Mouse (Mus musculus): ENCODE results near the gene Arrdc5.

GRCm38 (mm10) chr17:56255863-56256238 is 44.2 kb downstream of the Arrdc5 start:
- TF ChIP-seq CTCF (IDR thresholded peaks at IDR 0.05; ENCODE audit: control insufficient read depth, insufficient read depth, insufficient read length) (peak; percentile 93), USF1 (IDR thresholded peaks at IDR 0.05; ENCODE audit: low read depth) (no peak), MAX (IDR thresholded peaks at IDR 0.05) (peak; percentile 85), MYOD1 (IDR thresholded peaks at IDR 0.05; ENCODE audit: control insufficient read depth, insufficient read length, low read depth) (no peak), MYOG (IDR thresholded peaks at IDR 0.05; ENCODE audit: control insufficient read depth, extremely low read depth, insufficient read length) (no peak), FOSL1 (IDR thresholded peaks at IDR 0.05; ENCODE audit: insufficient read depth, low read length, poor library complexity, severe bottlenecking) (no peak)
